Mouse (Mus musculus) right cerebral cortex, adult 18-20 months (tissue): ENCODE measurements around the gene Sept7.
"Not testable (repeated sequence)": the region's sequence is repeated elsewhere in the genome, so short reads cannot be mapped to it uniquely, and the experiment has no call there.

Source experiments
- DNase-seq: peaks from one replicate; pipeline ENCODE4 v3.0.0; 2022; ENCODE audit warnings: mixed read lengths

The Sept7 gene

DNA sequence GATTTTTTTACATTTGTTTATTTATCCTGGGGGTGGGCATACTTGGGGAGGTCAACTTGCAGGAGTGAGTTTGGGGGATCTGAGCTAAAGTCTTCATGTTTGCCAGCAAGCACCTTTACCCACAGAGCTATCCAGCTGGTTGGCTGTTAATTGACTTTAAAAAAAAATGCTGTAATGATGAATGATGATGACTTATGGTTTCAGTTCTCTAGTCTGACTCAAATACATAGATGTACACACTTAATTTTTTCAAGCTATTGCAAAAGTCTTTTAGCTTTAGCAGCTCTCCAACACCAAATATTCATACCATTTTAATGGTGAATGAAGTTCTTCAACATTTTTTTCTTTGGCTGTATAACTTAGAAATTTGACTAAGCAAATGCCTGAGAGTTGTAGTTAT lies 8.7 kb downstream of the Sept7 start:
- no peak for DNase-seq

DNA sequence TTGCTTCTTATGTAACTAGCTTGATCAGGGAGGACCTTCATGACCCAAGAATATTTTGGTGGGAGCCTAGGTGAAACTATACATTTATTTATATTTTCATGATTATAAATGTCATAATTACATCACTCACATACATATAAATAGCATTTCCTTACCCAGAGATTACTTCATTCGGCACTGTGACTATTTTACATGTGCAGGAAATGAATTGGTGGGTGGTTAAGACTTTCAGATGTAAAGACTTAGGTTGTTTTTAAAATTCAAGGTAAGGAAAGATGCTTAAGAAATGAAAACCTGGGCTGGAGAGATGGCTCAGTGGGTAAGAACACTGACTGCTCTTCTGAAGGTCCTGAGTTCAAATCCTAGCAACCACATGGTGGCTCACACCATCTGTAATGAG lies 9.8 kb downstream of the Sept7 start:
- no peak for DNase-seq

DNA sequence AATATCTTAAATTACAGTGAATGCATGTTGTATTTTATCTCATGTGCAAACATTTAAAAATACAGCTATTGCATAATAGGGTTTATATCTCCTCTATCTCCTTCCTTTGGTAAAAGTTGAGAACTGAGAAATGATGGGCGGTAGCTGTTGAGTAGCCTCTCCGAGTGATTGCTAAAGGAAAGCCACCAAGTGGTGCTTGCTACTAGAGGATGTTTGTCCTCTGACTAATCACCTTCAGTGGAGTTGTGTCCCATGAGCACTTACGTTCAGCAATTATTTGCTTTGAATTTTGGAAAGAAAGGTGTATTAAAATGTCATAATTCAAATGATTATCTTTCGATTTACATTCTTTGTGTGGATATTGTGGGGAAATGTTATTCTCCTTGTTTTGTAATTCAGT lies 13.6 kb downstream of the Sept7 start:
- DNase-seq, result no peak

GRCm38 (mm10) chr9:25267133-25267532 lies 14.9 kb downstream of the Sept7 start:
- DNase-seq, result no peak

- no peak for DNase-seq
Observed at GRCm38 (mm10) chr9:25267574-25267973, 15.3 kb downstream of the Sept7 start.

DNA sequence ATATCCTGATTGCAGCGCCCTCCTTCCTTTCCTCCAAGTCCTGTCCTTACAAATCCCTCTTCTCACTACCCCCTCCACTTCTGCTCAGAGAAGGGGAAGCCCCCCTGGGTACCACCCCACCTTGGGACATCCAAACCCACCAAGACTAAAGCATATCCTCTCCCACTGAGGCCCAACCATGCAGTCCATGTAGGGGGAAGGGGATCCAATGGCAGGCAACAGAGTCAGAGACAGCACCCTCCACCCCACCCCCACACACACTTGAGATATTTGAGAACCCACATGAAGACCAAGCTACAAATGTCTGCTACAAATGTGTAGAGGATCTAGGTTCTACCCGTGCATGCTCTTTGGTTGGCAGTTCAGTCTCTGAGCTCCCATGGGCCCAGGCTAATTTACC lies 19.7 kb downstream of the Sept7 start:
- DNase-seq, result no peak

GRCm38 (mm10) chr9:25289796-25290195 lies 37.6 kb downstream of the Sept7 start:
- no peak for DNase-seq

DNA sequence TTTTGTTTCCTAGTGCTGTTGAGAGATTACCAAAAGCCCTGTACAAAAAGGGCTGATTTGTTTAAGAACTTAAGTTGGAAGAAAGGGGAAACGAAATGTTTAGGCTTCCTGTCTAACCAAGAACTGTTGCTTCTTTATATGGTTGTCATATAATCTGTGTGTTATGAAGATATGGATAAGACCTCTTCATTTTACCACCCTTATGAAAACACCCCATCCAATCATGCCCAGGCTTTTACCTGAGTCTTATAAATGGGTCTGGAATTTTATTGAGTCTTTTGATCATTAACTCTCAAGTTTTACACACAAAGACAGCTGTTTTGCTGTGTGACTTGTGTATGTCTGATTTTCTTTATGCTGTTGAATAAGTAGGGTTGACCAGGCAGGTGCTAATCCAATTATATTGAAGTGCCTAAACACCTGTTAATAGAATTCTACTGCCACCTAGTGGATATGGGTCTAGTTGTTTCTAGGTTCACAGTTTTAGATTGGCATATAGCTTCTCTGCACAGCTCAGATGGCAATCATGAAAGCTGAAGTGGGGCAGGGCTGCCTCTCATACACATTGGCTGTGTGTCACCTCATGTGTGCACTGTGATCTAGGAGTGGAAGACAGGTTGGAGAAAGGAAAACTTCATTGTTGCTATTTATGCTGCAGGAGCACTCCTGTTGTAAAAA lies 57.4 kb downstream of the Sept7 start:
- DNase-seq, result no peak

GRCm38 (mm10) chr9:25314304-25314703 lies 62.1 kb downstream of the Sept7 start:
- no peak for DNase-seq

GRCm38 (mm10) chr9:25317827-25318505 lies 65.7 kb downstream of the Sept7 start:
- peak; percentile 72 for DNase-seq

DNA sequence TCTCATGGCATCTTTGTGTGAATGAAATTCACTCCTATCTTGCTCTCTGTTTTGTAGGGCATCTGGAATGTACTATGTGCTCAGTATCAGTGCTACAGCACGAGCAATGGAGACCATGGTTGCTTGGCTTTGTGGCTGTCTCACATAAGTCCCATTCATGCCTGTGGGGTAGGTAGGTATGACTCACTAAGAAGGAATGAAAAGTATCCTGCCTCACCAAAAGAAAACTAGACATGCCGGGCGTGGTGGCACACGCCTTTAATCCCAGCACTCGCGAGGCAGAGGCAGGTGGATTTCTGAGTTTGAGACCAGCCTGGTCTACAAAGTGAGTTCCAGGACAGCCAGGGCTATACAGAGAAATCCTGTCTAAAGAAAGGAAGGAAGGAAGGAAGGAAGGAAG lies 67.4 kb downstream of the Sept7 start:
- not testable (repeated sequence) for DNase-seq

DNA sequence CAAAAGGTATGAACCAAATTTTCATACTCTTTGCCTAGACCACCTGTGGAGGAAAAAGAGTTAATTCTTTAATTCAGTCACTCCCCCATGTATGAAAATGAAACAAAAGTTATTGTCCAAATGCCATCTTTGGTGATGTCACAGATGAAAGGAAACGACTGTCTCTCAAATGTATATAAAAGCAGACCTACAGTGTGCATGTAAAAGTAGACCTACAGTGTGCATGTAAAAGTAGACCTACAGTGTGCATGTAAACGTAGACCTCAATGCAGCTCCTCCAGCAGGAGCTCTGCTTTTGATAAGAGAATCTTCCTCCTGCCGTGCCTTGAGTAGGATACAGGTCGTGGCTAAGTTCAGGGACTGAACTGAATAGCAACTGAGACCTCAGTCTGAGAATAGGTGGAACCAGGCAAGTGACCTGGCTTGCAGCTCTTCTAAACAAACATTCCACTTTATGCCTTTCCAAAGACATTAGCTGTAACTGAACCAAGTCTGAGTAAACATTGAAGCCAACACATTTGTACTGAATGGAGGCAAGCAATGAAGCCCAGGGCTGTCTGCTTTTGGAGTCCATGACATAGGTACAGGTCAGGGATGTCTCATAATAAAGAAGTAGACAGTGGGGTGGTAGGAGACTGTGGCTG lies 75.6 kb downstream of the Sept7 start:
- DNase-seq, result no peak

GRCm38 (mm10) chr9:25328946-25329723 lies 76.9 kb downstream of the Sept7 start:
- no peak for DNase-seq

- DNase-seq, result no peak
Observed at GRCm38 (mm10) chr9:25337436-25338198, 85.4 kb downstream of the Sept7 start.

DNA sequence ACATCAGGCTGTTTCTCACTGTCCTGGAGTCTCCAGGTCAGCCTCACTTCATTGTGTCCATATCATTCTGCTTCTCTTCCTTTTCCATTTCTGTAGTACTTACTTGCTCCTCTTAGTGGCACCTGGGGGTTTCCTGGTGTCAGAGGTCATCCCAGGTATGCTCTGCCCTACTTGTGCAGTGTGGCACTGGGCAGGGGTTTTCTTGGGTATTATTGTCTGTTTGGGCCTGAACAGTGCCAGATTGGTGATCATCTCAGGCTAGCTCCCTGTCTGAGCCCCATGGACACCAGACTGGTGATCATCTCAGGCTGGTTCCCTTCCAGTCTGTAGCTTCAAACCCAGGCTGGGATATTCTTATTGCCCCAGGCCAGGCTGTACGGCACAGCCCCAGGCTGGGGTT lies 88.2 kb downstream of the Sept7 start:
- no peak for DNase-seq

GRCm38 (mm10) chr9:25353775-25354174 lies 101.5 kb downstream of the Sept7 start:
- DNase-seq, result no peak

DNA sequence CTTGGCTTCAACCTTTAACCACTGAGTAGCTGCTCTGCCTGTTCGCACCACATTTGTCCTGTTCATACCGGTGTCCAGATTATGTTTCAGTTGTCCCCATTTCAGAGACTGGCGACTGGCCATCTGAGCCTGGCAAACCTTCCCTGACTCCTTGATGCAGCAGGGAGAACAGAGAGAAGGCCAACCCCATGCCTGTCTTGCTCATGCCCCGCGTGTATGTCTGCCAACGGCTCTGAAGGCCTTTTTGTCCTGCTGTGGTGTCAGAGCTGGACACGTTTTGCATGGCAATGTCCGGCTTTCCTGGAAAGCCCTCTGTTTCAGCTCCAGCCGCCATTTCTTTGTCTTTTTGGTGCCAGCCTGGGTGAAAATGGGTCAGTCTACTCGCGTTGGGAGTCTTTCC lies 103.6 kb downstream of the Sept7 start:
- peak; percentile 67 for DNase-seq

DNA sequence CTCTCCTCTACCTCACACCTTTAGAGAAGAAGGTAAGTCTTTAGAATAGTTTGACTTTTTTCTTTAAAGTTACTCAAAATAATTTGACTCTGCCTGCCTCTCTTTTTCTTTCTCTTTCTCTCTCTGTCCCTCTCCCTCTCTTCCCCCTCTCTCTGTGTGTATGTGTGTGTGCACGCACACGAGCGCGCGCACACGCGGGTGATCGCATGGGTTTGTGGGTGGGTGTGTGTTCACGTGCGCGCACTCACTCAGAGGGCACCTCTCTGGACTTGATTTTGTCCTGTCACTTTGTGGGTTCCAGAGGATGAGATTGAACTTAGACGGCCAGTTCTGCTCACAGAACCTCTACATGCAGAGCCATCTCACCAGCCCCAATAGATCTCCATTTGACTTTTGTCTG lies 105.3 kb downstream of the Sept7 start:
- DNase-seq, result no peak

DNA sequence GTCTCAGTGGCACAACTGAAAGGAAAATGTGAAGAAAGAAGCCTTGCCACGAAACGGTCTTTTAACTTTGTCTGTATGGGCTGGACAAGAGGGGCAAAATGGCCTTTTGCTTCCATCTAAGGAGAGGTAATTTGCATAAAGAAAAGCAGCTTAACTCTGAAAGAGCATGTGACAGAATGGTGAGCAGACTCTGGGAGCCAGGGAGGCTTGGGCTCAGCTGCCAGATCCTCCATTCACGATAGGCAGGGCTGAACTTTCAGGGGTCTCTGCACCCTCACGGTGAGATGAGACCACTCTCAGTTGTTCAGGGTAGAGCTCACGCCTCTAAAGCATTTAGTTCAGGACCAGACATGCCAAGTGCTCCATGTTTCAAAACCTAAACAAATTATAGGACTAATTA lies 105.8 kb downstream of the Sept7 start:
- no peak for DNase-seq
